In genomic region chr4:141767353-141768036, GRCm38 (mm10) we compare ENCODE assay signal across 8 mouse cellular contexts. TPM values are rescaled to one million over a fixed set of nuclear protein-coding genes. Genes with fewer than 3 reads are reported as not detected.
DNase-seq lines count a peak whose midpoint lies in the region; ATAC-seq and TF ChIP-seq lines count a peak whose summit lies in the region.
"Had no signal": no experiment of that assay in that cellular context is flagged by ENCODE, and none has a peak within 500 bp of the region (broad histone marks: within the 10 kb centered on the region; RNA-seq: fewer than 3 reads in every experiment).

No protein-coding gene starts in this region.

- peak; percentile 56 for DNase-seq in ovary, adult 18-20 months (ENCODE audit: low spot score)
- DNase-seq in ovary, postnatal 10 days (ENCODE audit: low spot score), result no peak
- peak; percentile 81 for DNase-seq in cerebellum, adult 9-10 months
- peak; percentile 84 for DNase-seq in heart, postnatal 0 days (ENCODE audit: low spot score)
- peak; percentile 60 for DNase-seq in liver, embryonic 13.5 days
- DNase-seq in spleen, adult 2 months (ENCODE audit: low read depth in 1 of 2, low spot score in 2 of 2), result no peak

- H3K4me1 ChIP-seq in heart, postnatal 0 days (ENCODE audit: control insufficient read depth, insufficient read depth), result peaks cover 22% of the 10 kb centered on the region
- H3K4me1 ChIP-seq in liver, embryonic 13.5 days (replicated peaks), result peaks cover 75% of the 10 kb centered on the region
- H3K4me1 ChIP-seq in spleen, adult 2 months (ENCODE audit: control insufficient read depth, insufficient read depth, insufficient read length), result peaks cover 2% of the 10 kb centered on the region; the same call in 1 of the 2 replicates

- H3K4me2 ChIP-seq in heart, postnatal 0 days (ENCODE audit: low read depth, low read length), result peak overlapping the region; percentile 41
- H3K4me2 ChIP-seq in liver, embryonic 13.5 days, result peak overlapping the region; percentile 62

- no peaks in the 10 kb centered on the region for H3K9me3 ChIP-seq in heart, postnatal 0 days (replicated peaks; ENCODE audit: control insufficient read depth, low read length)
- H3K9me3 ChIP-seq in liver, embryonic 13.5 days (replicated peaks), result no peaks in the 10 kb centered on the region

- H3K27me3 ChIP-seq in heart, postnatal 0 days (ENCODE audit: control insufficient read depth, insufficient read depth, low read length), result no peaks in the 10 kb centered on the region
- no peaks in the 10 kb centered on the region for H3K27me3 ChIP-seq in liver, embryonic 13.5 days
- no peaks in the 10 kb centered on the region for H3K27me3 ChIP-seq in spleen, adult 2 months (ENCODE audit: control insufficient read depth, insufficient read depth, low read length)

- peak; percentile 68 for TF ChIP-seq EP300 in heart, postnatal 0 days (IDR thresholded peaks at IDR 0.05; ENCODE audit: low read depth)

- TF ChIP-seq CTCF in heart, postnatal 0 days (IDR thresholded peaks at IDR 0.05; ENCODE audit: low read depth), result no peak
- no peak for TF ChIP-seq CTCF in spleen, adult 2 months (IDR thresholded peaks at IDR 0.05; ENCODE audit: extremely low read depth, insufficient read depth, insufficient read length, insufficient replicate concordance)

- 29% methylated on average over 19 of the region's 19 CpGs for WGBS in heart, postnatal 0 days
- 48% methylated on average over 19 of the region's 19 CpGs for WGBS in liver, embryonic 13.5 days (ENCODE audit: insufficient replicate concordance)
- 75% methylated on average over 19 of the region's 19 CpGs for WGBS in spleen, adult 2 months

- no peak overlapping the region for H3K9ac ChIP-seq in heart, postnatal 0 days (replicated peaks; ENCODE audit: low read depth, low read length)
- H3K9ac ChIP-seq in liver, embryonic 13.5 days, result peak overlapping the region; percentile 63

- peaks cover 70% of the 10 kb centered on the region for H3K36me3 ChIP-seq in heart, postnatal 0 days (replicated peaks; ENCODE audit: control insufficient read depth, insufficient read depth, low read length)
- H3K36me3 ChIP-seq in liver, embryonic 13.5 days, result peaks cover 81% of the 10 kb centered on the region
- H3K36me3 ChIP-seq in spleen, adult 2 months (ENCODE audit: control insufficient read depth, insufficient read depth, low read length), result peaks cover 41% of the 10 kb centered on the region

- H3K27ac ChIP-seq in heart, postnatal 0 days (ENCODE audit: low read depth), result peak overlapping the region; percentile 93
- H3K27ac ChIP-seq in liver, embryonic 13.5 days, result peak overlapping the region; percentile 90
- peak overlapping the region; percentile 46; the same call in 1 of the 2 replicates for H3K27ac ChIP-seq in spleen, adult 2 months (ENCODE audit: insufficient read depth, low read length)

- peak; percentile 93 for ATAC-seq in heart, postnatal 0 days (ENCODE audit: insufficient read depth, low read depth)
- peak; percentile 94 for ATAC-seq in liver, embryonic 13.5 days (ENCODE audit: low read depth)
- ATAC-seq in inflammation-experienced regulatory T-cells, adult 6 months, result no peak

- H3K4me3 ChIP-seq in heart, postnatal 0 days (ENCODE audit: low read depth, low read length), result no peak overlapping the region
- peak overlapping the region; percentile 30 for H3K4me3 ChIP-seq in liver, embryonic 13.5 days (replicated peaks)
- no peak overlapping the region for H3K4me3 ChIP-seq in spleen, adult 2 months (ENCODE audit: extremely low read depth, insufficient read depth, insufficient read length)

- TF ChIP-seq POLR2A in spleen, adult 2 months (IDR thresholded peaks at IDR 0.05; ENCODE audit: low read depth, low read length), result no peak

RNA-seq across cellular contexts. Expression of gene Agmat, which starts 21.0 kb away (rescaled TPM):
- total RNA-seq in heart, postnatal 0 days (2014; rRNA removed; ENCODE audit: low replicate concordance), result 1.5 TPM in 1 of 2 replicates, not detected in the other
- 0.82 and 1.1 TPM in 2 replicates for polyA plus RNA-seq in heart, postnatal 0 days (2015; fragmentation: Nextera tagmentation; extraction: Ambion mirVana)
- 18.4 and 18.5 TPM in 2 replicates for polyA plus RNA-seq in liver, embryonic 13.5 days (2015; fragmentation: Nextera tagmentation; extraction: Ambion mirVana)
- 0.15 and 0.18 TPM in 2 replicates for polyA plus RNA-seq in spleen, adult 2 months (2012; rRNA removed)
- not detected for polyA plus RNA-seq in inflammation-experienced regulatory T-cells, adult 6 months (2017; shearing (Covaris generic))

RNA-seq across cellular contexts. Expression of gene Dnajc16, which starts 23.2 kb away (rescaled TPM):
- 10.2 and 12.3 TPM in 2 replicates for total RNA-seq in heart, postnatal 0 days (2014; rRNA removed; ENCODE audit: low replicate concordance)
- 3.7 and 4.5 TPM in 2 replicates for polyA plus RNA-seq in heart, postnatal 0 days (2015; fragmentation: Nextera tagmentation; extraction: Ambion mirVana)
- 2.1 and 2.2 TPM in 2 replicates for polyA plus RNA-seq in liver, embryonic 13.5 days (2015; fragmentation: Nextera tagmentation; extraction: Ambion mirVana)
- polyA plus RNA-seq in spleen, adult 2 months (2012; rRNA removed), result 6.6 and 8.0 TPM in 2 replicates
- 1 to 10 TPM; 3.0 to 3.7 (median 3.6) TPM for polyA plus RNA-seq in inflammation-experienced regulatory T-cells, adult 6 months (2017; shearing (Covaris generic))

RNA-seq across cellular contexts. Expression of gene Casp9, which starts 25.9 kb away (rescaled TPM):
- 26.0 and 26.2 TPM in 2 replicates for total RNA-seq in heart, postnatal 0 days (2014; rRNA removed; ENCODE audit: low replicate concordance)
- 11.9 and 12.8 TPM in 2 replicates for polyA plus RNA-seq in heart, postnatal 0 days (2015; fragmentation: Nextera tagmentation; extraction: Ambion mirVana)
- polyA plus RNA-seq in liver, embryonic 13.5 days (2015; fragmentation: Nextera tagmentation; extraction: Ambion mirVana), result 9.1 and 11.0 TPM in 2 replicates
- 18.4 and 25.1 TPM in 2 replicates for polyA plus RNA-seq in spleen, adult 2 months (2012; rRNA removed)
- polyA plus RNA-seq in inflammation-experienced regulatory T-cells, adult 6 months (2017; shearing (Covaris generic)), result 10 to 100 TPM in 1 of 3 experiments, 1 to 10 TPM in 2; 6.9 to 10.9 (median 6.9) TPM

RNA-seq across cellular contexts. Expression of gene Ddi2, which starts 44.3 kb away (rescaled TPM):
- 28.2 and 32.8 TPM in 2 replicates for total RNA-seq in heart, postnatal 0 days (2014; rRNA removed; ENCODE audit: low replicate concordance)
- polyA plus RNA-seq in heart, postnatal 0 days (2015; fragmentation: Nextera tagmentation; extraction: Ambion mirVana), result 10.9 and 11.5 TPM in 2 replicates
- polyA plus RNA-seq in liver, embryonic 13.5 days (2015; fragmentation: Nextera tagmentation; extraction: Ambion mirVana), result 15.0 and 19.1 TPM in 2 replicates
- polyA plus RNA-seq in spleen, adult 2 months (2012; rRNA removed), result 8.7 and 15.9 TPM in 2 replicates
- 10 to 100 TPM; 14.6 to 17.1 (median 16.9) TPM for polyA plus RNA-seq in inflammation-experienced regulatory T-cells, adult 6 months (2017; shearing (Covaris generic))

RNA-seq across cellular contexts. Expression of gene Cela2a, which starts 58.5 kb away (rescaled TPM):
- 2.1 TPM in 1 of 2 replicates, not detected in the other for total RNA-seq in heart, postnatal 0 days (2014; rRNA removed; ENCODE audit: low replicate concordance)
- polyA plus RNA-seq in heart, postnatal 0 days (2015; fragmentation: Nextera tagmentation; extraction: Ambion mirVana), result 0.20 and 0.21 TPM in 2 replicates
- 0.18 and 0.36 TPM in 2 replicates for polyA plus RNA-seq in liver, embryonic 13.5 days (2015; fragmentation: Nextera tagmentation; extraction: Ambion mirVana)
- polyA plus RNA-seq in spleen, adult 2 months (2012; rRNA removed), result 18,445 and 18,883 TPM in 2 replicates
- polyA plus RNA-seq in inflammation-experienced regulatory T-cells, adult 6 months (2017; shearing (Covaris generic)), result not detected
- total RNA-seq: gastrocnemius, postnatal 4 days had no signal

Comparison
In these comparisons a context has a peak if more than half of its experiments do, and no peak if none do; other contexts are left out.
1. DNase-seq: peak in ovary, adult 18-20 months (single experiment), cerebellum, adult 9-10 months (single experiment), heart, postnatal 0 days (single experiment) and liver, embryonic 13.5 days (single experiment); none in ovary, postnatal 10 days (single experiment) and spleen, adult 2 months (0 of 2).
2. Peak in every context shown above with its lines, with median percentiles within 50 percentile points of each other: H3K27ac ChIP-seq.